Mouse (Mus musculus): ENCODE measurements around the gene Gm8369. TPM values are rescaled to one million over a fixed set of nuclear protein-coding genes. Genes with fewer than 3 reads are reported as not detected.
"Not testable (repeated sequence)": the region's sequence is repeated elsewhere in the genome, so short reads cannot be mapped to it uniquely, and the experiment has no call there.

Gene Gm8369
- polyA plus RNA-seq, 1 experiment from 2014 or later, result not detected

DNA sequence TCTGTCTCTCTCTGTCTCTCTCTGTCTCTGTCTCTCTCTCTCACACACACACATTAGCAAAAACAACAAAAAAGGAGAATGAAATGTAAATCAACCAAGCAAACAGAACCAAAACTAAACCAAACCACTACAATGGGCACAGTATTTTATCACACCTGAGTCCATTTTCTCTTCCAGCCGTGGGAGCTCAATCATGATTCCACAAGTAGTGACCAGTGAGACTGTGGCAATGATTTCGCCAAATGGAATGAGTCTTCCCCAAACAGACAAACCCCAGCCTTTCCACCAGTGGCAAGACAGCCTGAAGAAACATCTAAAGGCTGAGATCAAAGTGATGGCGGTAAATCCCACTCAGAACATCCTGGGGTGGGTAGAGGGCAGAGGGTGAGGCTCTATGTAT, 34.4 kb downstream of the Gm8369 start:
- no peaks in the 10 kb centered on the region for H3K36me3 ChIP-seq (replicated peaks)
- no peaks in the 10 kb centered on the region for H3K4me1 ChIP-seq
- H3K9me3 ChIP-seq, result no peaks in the 10 kb centered on the region
- no peak for DNase-seq (ENCODE audit: extremely low spot score, low spot score)
- WGBS, result 88% methylated on average over 3 of the region's 3 CpGs
- H3K27ac ChIP-seq, result no peak overlapping the region
- H3K4me3 ChIP-seq, result no peak overlapping the region
- no peaks in the 10 kb centered on the region for H3K27me3 ChIP-seq (ENCODE audit: poor library complexity, severe bottlenecking)

DNA sequence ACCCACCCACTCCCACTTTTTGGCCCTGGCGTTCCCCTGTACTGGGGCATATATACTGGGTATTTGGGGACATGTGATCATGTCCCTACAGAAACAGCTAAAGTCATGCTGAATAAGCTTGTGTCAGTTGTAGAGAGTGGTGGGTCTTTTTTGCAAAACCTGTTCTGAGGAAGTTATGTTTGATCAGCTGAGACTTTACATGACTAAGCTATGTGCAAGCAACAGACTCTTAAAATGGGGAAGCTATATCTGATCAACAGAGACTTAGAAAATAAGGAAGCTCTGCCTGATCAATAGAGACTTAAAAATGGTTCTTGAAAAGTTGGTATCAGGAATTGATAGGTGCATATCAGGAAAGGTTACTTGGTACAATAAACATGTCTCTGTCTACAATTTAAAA, 47.7 kb downstream of the Gm8369 start:
- H3K4me3 ChIP-seq, result no peak overlapping the region

DNA sequence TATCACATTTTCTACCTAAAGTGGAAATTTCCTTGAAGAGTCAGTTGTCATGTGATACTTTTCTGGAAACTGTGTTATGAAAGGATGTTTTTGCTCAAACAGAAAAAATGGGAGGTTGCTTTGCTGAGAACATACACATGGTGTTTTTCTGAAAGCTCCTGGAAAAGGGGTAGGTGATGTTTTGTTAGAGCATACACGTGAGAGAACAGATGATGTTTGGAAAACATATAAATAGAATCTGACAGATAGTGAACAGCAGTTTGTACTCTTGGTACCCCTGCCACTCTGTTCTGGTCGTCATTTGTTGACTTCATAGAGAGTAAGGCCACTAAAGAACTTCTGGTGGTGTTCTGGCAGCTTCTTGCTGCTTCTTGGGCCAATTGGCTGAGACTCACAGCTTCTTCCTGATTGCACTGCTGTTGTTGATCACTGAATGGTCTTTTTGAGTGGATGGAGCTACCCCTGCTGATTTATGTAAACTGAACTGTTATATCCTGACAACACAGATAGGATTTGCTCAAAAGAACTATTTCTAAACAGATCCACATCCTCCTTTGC, 48.2 kb downstream of the Gm8369 start:
- WGBS, result 80% methylated on average over 2 of the region's 2 CpGs

More for the DNA sequence above, 47.7 kb downstream of the Gm8369 start:
- H3K9me3 ChIP-seq, result no peaks in the 10 kb centered on the region
- H3K36me3 ChIP-seq (replicated peaks), result no peaks in the 10 kb centered on the region
- 76% methylated on average over 1 of the region's 1 CpGs for WGBS
- H3K4me1 ChIP-seq, result peaks cover 6% of the 10 kb centered on the region
- H3K27ac ChIP-seq, result no peak overlapping the region
- no peaks in the 10 kb centered on the region for H3K27me3 ChIP-seq (ENCODE audit: poor library complexity, severe bottlenecking)
- no peak for DNase-seq (ENCODE audit: extremely low spot score, low spot score)

DNA sequence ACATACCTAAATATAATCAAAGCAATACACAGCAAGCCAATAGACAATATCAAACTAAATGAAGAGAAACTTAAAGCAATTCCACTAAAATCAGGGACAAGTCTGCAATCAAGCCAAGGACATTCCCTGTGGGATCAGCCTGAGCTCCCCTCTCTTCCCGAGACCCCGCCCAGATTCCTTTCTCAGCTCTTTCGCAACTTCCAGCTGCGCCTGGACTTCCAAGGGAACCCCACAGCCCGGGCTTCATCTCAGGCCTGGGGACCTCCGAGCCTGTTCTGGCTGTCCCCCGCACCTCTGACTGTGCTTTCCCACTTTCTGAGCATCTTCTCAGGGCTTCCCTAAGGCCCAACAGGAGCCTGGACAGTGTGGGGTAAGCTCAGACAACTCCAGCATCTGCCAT, 50.9 kb downstream of the Gm8369 start, which contains the start of gene Ms4a4d:
TSS of gene Ms4a4d (plus strand) at position 209 of the 400 bp plus-strand sequence.
- no peak for DNase-seq (ENCODE audit: extremely low spot score, low spot score)

More for the DNA sequence above, 48.2 kb downstream of the Gm8369 start:
- Histone ChIP-seq H3K36me3 (replicated peaks) (no peaks in the 10 kb centered on the region), H3K27ac (no peak overlapping the region), H3K4me3 (no peak overlapping the region), H3K9me3 (no peaks in the 10 kb centered on the region), H3K27me3 (ENCODE audit: poor library complexity, severe bottlenecking) (no peaks in the 10 kb centered on the region), H3K4me1 (peaks cover 6% of the 10 kb centered on the region)
- DNase-seq (ENCODE audit: extremely low spot score, low spot score), result no peak

DNA sequence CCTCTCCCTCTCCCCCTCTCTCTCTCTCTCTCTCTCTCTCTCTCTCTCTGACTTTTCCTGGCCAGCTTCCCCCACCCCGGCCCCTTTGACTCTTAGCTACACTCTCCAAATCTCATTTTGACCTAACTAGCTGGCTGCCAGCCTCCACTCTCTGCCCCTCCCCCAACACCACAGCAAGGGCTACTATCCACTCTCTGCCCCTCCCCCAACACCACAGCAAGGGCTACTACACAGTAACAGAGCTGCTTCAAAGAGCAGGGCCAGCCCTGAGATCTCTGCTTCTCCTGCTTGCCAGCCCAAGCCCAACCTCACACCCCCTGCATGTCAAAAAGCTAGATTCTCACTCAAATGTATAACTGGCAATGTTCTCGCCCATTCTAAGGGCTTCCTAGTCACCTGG, 51.6 kb downstream of the Gm8369 start:
- WGBS, result 34% methylated on average over 2 of the region's 2 CpGs
- H3K27ac ChIP-seq, result no peak overlapping the region
- peaks cover 6% of the 10 kb centered on the region for H3K4me1 ChIP-seq
- peak; percentile 18 for DNase-seq (ENCODE audit: extremely low spot score, low spot score)
- no peak overlapping the region for H3K4me3 ChIP-seq
- no peaks in the 10 kb centered on the region for H3K36me3 ChIP-seq (replicated peaks)
- H3K9me3 ChIP-seq, result no peaks in the 10 kb centered on the region
- no peaks in the 10 kb centered on the region for H3K27me3 ChIP-seq (ENCODE audit: poor library complexity, severe bottlenecking)

More for the DNA sequence above, 50.9 kb downstream of the Gm8369 start, which contains the start of gene Ms4a4d:
- Histone ChIP-seq H3K27me3 (ENCODE audit: poor library complexity, severe bottlenecking) (no peaks in the 10 kb centered on the region), H3K36me3 (replicated peaks) (no peaks in the 10 kb centered on the region), H3K4me1 (peaks cover 6% of the 10 kb centered on the region), H3K27ac (no peak within 1 kb of the TSS), H3K9me3 (no peaks in the 10 kb centered on the region), H3K4me3 (no peak within 1 kb of the TSS)
- 10% methylated on average over 7 of the region's 7 CpGs for WGBS

DNA sequence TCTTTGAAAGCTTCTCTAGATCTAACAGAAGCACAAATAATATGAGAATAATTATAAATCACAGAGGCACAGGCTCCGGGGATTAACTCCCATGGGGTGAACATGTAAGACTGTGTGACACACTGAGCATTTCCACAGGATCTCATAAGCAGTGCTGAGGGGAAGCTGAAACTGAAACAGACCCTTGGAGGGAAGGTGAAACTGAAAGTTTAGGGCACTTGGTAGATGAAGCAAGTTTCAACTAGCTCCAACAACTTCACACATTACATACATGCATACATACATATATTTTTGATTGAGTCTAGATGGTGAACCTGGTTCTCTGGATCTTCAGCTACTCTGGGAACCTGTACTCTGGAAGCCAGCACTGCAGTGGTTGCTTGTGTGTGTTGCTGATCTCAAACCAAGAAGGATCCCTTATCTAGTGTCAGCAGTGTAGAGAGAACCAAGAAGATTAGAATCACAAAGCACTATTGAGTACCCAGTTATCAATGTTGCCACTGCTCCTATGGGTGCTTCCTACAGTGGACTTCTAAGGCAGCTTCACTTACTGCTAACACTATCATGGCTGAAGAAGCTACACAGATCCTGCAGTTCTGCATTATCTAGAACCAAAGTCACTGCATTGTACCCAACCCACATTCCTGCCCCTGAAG, 54.6 kb downstream of the Gm8369 start:
- WGBS, result 89% methylated on average over 1 of the region's 1 CpGs
- not testable (repeated sequence) for H3K4me1 ChIP-seq, H3K4me3 ChIP-seq

DNA sequence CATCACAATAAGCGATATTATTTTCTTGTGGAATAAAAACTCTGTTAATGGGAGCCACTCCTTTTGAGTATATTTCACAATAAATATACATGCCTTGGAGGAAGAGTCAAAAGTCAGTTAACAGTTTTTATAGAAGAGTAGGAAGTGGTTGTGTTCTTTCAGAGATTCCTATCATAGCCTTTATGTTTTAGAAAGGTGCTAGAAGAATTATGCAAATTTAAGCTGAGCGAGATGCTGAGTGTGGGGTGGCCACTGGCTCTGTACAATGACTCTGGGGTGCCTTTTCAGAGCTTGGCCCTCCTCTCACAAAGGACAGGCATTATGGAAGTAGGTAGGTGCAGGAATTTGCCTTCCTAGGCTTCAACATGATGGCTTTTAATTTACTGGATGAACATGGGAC, 58.6 kb downstream of the Gm8369 start:
- not testable (repeated sequence) for H3K27me3 ChIP-seq (ENCODE audit: poor library complexity, severe bottlenecking); H3K4me1 ChIP-seq; DNase-seq (ENCODE audit: extremely low spot score, low spot score); H3K9me3 ChIP-seq; H3K27ac ChIP-seq; H3K36me3 ChIP-seq (replicated peaks); H3K4me3 ChIP-seq
- 91% methylated on average over 2 of the region's 2 CpGs for WGBS

More for the DNA sequence above, 54.6 kb downstream of the Gm8369 start:
- not testable (repeated sequence) for H3K27me3 ChIP-seq (ENCODE audit: poor library complexity, severe bottlenecking); DNase-seq (ENCODE audit: extremely low spot score, low spot score); H3K36me3 ChIP-seq (replicated peaks); H3K27ac ChIP-seq; H3K9me3 ChIP-seq

DNA sequence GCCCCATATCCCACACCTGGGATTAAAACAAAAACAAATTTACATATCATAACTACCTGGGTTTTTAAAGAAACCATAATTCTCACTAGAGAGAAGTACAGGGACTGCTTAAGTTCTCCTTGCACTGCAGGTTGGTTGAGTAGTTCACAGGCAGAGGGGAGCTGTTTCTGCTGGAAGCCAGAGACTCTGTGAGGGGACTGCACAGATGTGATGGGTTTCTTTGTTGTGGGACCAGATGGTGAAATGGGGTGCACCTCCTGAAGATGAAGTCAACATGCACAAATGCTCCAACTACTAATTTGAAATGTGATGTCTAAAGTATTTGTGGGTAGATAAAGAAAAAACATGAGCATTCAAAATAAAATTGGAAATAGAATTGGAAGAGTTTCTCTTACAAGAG, 62.2 kb downstream of the Gm8369 start:
- Histone ChIP-seq H3K27me3 (ENCODE audit: poor library complexity, severe bottlenecking) (no peaks in the 10 kb centered on the region), H3K9me3 (no peaks in the 10 kb centered on the region), H3K4me1 (no peaks in the 10 kb centered on the region), H3K4me3 (no peak overlapping the region), H3K36me3 (replicated peaks) (no peaks in the 10 kb centered on the region), H3K27ac (no peak overlapping the region)
- DNase-seq (ENCODE audit: extremely low spot score, low spot score), result no peak

DNA sequence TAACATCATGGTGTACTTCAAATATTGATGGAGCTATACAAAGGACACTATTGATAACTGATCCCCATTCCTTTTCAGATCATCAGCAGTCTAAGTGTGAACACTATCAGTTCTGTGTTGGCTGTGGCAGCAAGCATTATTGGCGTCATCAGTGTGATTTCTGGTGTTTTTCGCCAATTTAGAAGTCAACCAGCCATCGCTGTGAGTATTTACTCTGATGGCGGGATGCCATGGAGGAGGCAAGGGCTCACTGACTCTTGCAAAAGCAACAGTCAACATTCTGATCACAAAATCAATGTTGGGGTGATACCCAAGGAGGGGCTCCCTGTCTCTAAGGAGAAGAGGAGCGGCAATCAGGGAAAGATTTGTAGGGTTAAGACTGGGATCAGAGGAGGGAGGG, 69.0 kb downstream of the Gm8369 start:
- Histone ChIP-seq H3K27me3 (ENCODE audit: poor library complexity, severe bottlenecking) (no peaks in the 10 kb centered on the region), H3K36me3 (replicated peaks) (no peaks in the 10 kb centered on the region), H3K27ac (no peak overlapping the region), H3K4me1 (no peaks in the 10 kb centered on the region), H3K4me3 (no peak overlapping the region), H3K9me3 (no peaks in the 10 kb centered on the region)
- WGBS, result 90% methylated on average over 5 of the region's 5 CpGs
- DNase-seq (ENCODE audit: extremely low spot score, low spot score), result no peak

DNA sequence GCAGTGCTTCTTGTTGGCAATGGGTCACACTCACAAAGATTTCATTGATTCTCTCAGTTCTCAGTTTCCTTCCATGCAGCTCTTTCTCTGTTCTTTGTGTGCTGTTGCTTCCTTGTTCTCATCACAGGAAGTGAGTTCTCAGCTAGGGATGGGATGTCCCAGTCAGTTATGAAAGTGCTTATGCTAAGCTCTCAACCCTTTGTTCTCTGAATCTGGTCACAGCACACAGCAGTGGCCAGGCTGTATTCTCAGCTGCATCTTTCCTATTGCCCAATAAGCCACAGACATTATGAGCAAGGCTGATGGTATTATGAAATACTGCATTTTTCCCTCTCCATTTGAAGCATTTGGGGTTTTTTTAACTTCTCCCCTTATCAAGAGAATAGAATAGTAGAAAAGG, 73.8 kb downstream of the Gm8369 start:
- not testable (repeated sequence) for H3K4me1 ChIP-seq; H3K27me3 ChIP-seq (ENCODE audit: poor library complexity, severe bottlenecking); DNase-seq (ENCODE audit: extremely low spot score, low spot score); H3K36me3 ChIP-seq (replicated peaks); H3K4me3 ChIP-seq; H3K27ac ChIP-seq; H3K9me3 ChIP-seq

Other genes starting within 250 kb of the Gm8369 start
- gene Ms4a1, start 219.7 kb upstream of the Gm8369 start, polyA plus RNA-seq (2016; fragmentation: Nextera tagmentation; extraction: Ambion mirVana), result not detected in 2 replicates
- gene Ms4a5, start 202.1 kb upstream of the Gm8369 start, polyA plus RNA-seq (2016; fragmentation: Nextera tagmentation; extraction: Ambion mirVana), result not detected in 2 replicates
- gene Ms4a14, start 171.5 kb upstream of the Gm8369 start, polyA plus RNA-seq (2016; fragmentation: Nextera tagmentation; extraction: Ambion mirVana), result not detected in 2 replicates
- not detected in 2 replicates for gene Ms4a7, start 149.8 kb upstream of the Gm8369 start, polyA plus RNA-seq (2016; fragmentation: Nextera tagmentation; extraction: Ambion mirVana)
- 0.93 and 1.5 TPM in 2 replicates for gene Ms4a4a, start 110.4 kb upstream of the Gm8369 start, polyA plus RNA-seq (2016; fragmentation: Nextera tagmentation; extraction: Ambion mirVana)
- gene Ms4a4c, start 81.2 kb upstream of the Gm8369 start, polyA plus RNA-seq (2016; fragmentation: Nextera tagmentation; extraction: Ambion mirVana), result 0.17 TPM in 1 of 2 replicates, not detected in the other
- not detected in 2 replicates for gene Ms4a4b, start 42.4 kb upstream of the Gm8369 start, polyA plus RNA-seq (2016; fragmentation: Nextera tagmentation; extraction: Ambion mirVana)
- gene Ms4a6c, start 16.6 kb upstream of the Gm8369 start, polyA plus RNA-seq (2016; fragmentation: Nextera tagmentation; extraction: Ambion mirVana), result 1.2 and 1.5 TPM in 2 replicates
- 1.1 and 1.7 TPM in 2 replicates for gene Ms4a6b, start 30.6 kb downstream of the Gm8369 start, polyA plus RNA-seq (2016; fragmentation: Nextera tagmentation; extraction: Ambion mirVana)
- gene Ms4a4d, start 50.9 kb downstream of the Gm8369 start, polyA plus RNA-seq (2016; fragmentation: Nextera tagmentation; extraction: Ambion mirVana), result 0.57 and 0.66 TPM in 2 replicates
- gene Ms4a6d, start 118.9 kb downstream of the Gm8369 start, polyA plus RNA-seq (2016; fragmentation: Nextera tagmentation; extraction: Ambion mirVana), result 0.71 and 1.5 TPM in 2 replicates
- gene Ms4a2, start 137.8 kb downstream of the Gm8369 start, polyA plus RNA-seq (2016; fragmentation: Nextera tagmentation; extraction: Ambion mirVana), result 0.17 TPM in 1 of 2 replicates, not detected in the other
- gene Ms4a3, start 154.9 kb downstream of the Gm8369 start, polyA plus RNA-seq (2016; fragmentation: Nextera tagmentation; extraction: Ambion mirVana), result not detected in 2 replicates
- not detected in 2 replicates for gene Oosp2, start 174.6 kb downstream of the Gm8369 start, polyA plus RNA-seq (2016; fragmentation: Nextera tagmentation; extraction: Ambion mirVana)
- gene Oosp1, start 205.2 kb downstream of the Gm8369 start, polyA plus RNA-seq (2016; fragmentation: Nextera tagmentation; extraction: Ambion mirVana), result not detected in 2 replicates
- gene Oosp3, start 211.1 kb downstream of the Gm8369 start, polyA plus RNA-seq (2016; fragmentation: Nextera tagmentation; extraction: Ambion mirVana), result not detected in 2 replicates

Measured in forebrain, embryonic 10.5 days (tissue).